Comparison of ENCODE assay signal across 8 mouse cellular contexts in the genomic region with DNA sequence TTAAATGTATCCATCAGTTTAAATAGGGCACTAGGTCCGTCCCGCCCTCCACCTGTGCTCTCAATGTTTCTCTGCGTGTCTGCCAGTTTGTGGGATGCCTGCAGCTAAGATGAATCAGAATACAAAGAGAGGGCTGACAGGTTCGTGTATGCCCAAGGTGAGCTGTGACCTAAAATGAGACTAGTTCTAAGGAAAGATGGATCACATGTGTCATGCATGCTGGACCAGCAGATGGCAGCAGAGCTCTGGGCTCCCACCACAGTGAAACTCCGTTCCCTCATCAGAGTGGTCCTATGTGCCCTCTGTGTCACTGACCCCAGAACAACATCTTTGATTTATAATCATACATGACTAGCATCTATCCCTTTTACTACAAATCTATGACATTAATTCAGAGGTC.
DNase-seq lines count a peak whose midpoint lies in the region; ATAC-seq lines count a peak whose summit lies in the region.

No protein-coding gene starts in this region.

- peak overlapping the region; percentile 87 for H3K27ac ChIP-seq in hindbrain, embryonic 12.5 days
- no peak overlapping the region for H3K27ac ChIP-seq in lung, embryonic 16.5 days (ENCODE audit: low read length)

- 0% methylated on average over 5 of the region's 5 CpGs for WGBS in hindbrain, embryonic 12.5 days
- under 1% methylated on average over 5 of the region's 5 CpGs for WGBS in lung, embryonic 16.5 days

- DNase-seq in adrenal gland, adult (ENCODE audit: inconsistent age in 2 of 2, low spot score in 1 of 2): peak; percentile 52 to 81
- DNase-seq in cerebellum, postnatal 14 days: peak; percentile 95
- DNase-seq in frontal cortex, postnatal 25 days (ENCODE audit: low spot score in 2 of 2): peak; percentile 76 to 77
- DNase-seq in layer of hippocampus, postnatal 10 days (ENCODE audit: low spot score in 2 of 2): peak; percentile 88 to 90
- DNase-seq in retina, embryonic 14.5 days (ENCODE audit: low spot score): peak; percentile 93
- no peak for DNase-seq in T-cell, adult 2 months (ENCODE audit: low spot score)

- H3K4me2 ChIP-seq in hindbrain, embryonic 12.5 days (replicated peaks): peak overlapping the region; percentile 90
- peak overlapping the region; percentile 64 for H3K4me2 ChIP-seq in lung, embryonic 16.5 days (ENCODE audit: low read depth, low read length)

- peak overlapping the region; percentile 65 for H3K9ac ChIP-seq in hindbrain, embryonic 12.5 days
- H3K9ac ChIP-seq in lung, embryonic 16.5 days (ENCODE audit: low read length): no peak overlapping the region

- peak; percentile 64; the same call in 1 of the 2 replicates for ATAC-seq in hindbrain, embryonic 12.5 days (ENCODE audit: low FRiP score)
- peak; percentile 49; the same call in 1 of the 2 replicates for ATAC-seq in lung, embryonic 16.5 days (ENCODE audit: low read depth)

- no peaks in the 10 kb centered on the region for H3K36me3 ChIP-seq in hindbrain, embryonic 12.5 days
- H3K36me3 ChIP-seq in lung, embryonic 16.5 days (ENCODE audit: control insufficient read depth, insufficient read depth, low read length): no peaks in the 10 kb centered on the region

- H3K27me3 ChIP-seq in hindbrain, embryonic 12.5 days: no peaks in the 10 kb centered on the region
- no peaks in the 10 kb centered on the region for H3K27me3 ChIP-seq in lung, embryonic 16.5 days (ENCODE audit: control insufficient read depth, insufficient read depth, low read depth, low read length)

- H3K4me1 ChIP-seq in hindbrain, embryonic 12.5 days: peaks cover 8% of the 10 kb centered on the region; the same call in 1 of the 2 replicates
- H3K4me1 ChIP-seq in lung, embryonic 16.5 days (replicated peaks; ENCODE audit: control insufficient read depth, insufficient read depth, low read length): peaks cover 12% of the 10 kb centered on the region

- H3K9me3 ChIP-seq in hindbrain, embryonic 12.5 days (replicated peaks): no peaks in the 10 kb centered on the region
- no peaks in the 10 kb centered on the region for H3K9me3 ChIP-seq in lung, embryonic 16.5 days (ENCODE audit: control insufficient read depth, low read length)

- H3K4me3 ChIP-seq in hindbrain, embryonic 12.5 days: peak overlapping the region; percentile 42
- H3K4me3 ChIP-seq in lung, embryonic 16.5 days (ENCODE audit: low read length): peak overlapping the region; percentile 44
